Mouse (Mus musculus) CD4-positive, CD25-positive, alpha-beta regulatory T cell, adult 9 weeks (primary cell): ENCODE data around the gene Timm10. TPM values are rescaled to one million over a fixed set of nuclear protein-coding genes. Genes with fewer than 3 reads are reported as not detected.

Source experiments
- polyA plus RNA-seq: library from polyadenylated mRNA; unstranded; fragments of 100-300 nt; shearing (Covaris generic); gene quantifications from one replicate; pipeline ENCODE4 v1.2.1, GENCODE M21; 2017

Timm10 gene
- polyA plus RNA-seq = 37.3 TPM

DNA sequence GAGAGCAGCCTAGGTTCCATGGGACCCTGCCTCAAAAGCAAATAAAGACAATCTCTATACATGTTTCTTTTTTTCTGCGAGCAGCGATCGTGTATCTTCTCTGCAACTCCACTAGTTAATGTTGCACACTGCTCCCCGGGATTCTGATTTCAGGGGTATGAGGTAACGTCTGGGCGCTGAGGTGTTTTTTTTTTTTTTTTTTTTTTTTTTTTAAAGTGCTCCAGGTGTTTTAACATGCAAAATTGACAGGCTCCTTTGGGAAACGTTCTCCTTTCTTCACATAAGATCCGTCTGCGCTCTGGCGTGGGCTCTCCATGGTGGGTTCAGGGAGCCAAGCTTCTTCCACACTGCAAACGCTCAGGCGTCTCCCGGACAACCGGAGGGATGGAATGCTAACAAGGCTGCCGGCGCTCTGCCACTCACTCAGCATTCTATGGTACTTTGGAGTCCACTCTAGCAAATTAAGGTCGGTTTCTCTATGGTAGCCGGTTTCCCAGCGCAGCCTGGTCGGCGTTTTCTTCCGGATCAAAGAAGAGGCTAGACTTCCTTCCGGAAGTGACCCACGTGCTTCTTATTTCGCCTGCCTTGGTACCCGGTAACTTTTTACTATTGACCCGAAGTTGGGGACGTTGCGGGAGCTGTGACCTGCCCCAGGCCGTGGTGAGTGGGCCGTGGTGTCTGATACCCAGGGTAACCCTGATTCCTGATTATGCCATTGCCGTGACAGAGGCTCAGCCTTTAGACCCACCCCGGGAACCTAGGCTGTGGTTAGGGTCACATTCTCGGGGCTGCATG, at the start of gene Timm10:
Gene Timm10 (plus strand): TSS at position 510 of the 795 bp plus-strand sequence.

DNA sequence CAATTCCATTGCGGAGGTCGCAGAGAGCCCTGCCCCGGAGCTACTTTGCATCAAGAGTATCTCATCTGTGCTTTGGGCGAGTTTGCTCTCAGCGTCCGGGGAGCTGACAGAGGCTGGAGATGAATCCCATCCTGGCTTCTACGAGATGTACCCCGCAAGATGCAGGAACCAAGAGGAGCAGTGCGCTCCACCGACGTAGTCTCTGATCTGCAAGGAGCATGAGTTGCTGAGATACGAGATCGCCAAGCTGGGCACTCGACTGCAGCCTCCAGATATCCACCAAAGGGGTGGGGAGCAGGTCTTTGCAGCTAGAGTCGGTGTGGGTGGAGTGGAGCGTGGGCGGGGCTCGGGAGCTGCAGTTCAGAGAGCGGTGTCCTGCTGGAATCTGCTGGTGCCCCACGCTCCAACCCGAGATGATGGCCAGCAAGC, 28.3 kb upstream of the Timm10 start, which contains the start of gene Ube2l6:
Gene Ube2l6 (plus strand): TSS at position 336 of the 429 bp plus-strand sequence.

DNA sequence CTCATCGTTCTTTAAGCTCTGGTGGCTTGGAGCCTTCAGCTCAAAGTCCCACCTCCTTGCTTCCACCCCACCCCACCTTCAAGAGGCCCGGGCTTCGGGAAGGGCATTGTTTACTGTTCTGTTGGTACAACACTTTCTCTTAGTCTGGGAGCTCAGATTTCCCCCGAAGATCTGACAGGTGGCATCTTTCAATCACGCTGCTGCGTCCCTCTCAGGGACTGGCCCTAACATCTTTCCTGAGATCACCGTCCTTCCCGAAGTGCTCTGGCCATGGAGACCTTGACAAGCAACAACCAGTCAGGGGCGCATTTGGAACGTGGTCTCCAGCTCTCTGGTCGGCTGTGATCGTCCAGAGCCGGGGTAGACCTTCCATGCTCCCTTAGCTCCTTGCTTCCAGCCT, 4.2 kb upstream of the Timm10 start, which contains the start of gene Smtnl1:
Gene Smtnl1 (minus strand): TSS at position 101 of the 400 bp plus-strand sequence.

DNA sequence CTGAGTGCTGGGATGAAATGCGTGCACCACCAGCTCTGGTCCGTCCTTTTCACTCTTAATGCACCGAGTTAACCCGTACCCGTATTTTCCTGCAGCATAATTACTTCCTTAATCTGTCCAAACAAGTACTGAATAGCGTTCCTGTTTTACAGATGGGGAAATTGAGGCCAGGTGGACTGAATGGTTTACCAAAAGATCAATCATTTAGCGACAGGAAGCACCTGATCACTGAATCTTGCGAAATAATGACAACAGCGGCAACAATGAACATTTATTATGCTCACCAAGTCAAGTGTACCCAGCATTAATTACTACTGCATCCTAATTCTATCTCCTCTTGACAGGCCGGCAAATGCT, 11.8 kb downstream of the Timm10 start, which contains the start of gene Slc43a1:
Gene Slc43a1 (plus strand): TSS at position 258 of the 357 bp plus-strand sequence.

Other genes with a start within 250 kb of the Timm10 start
- 2.3 TPM for gene Ctnnd1, start 176.2 kb upstream of the Timm10 start, polyA plus RNA-seq
- 0.30 TPM for gene Btbd18, start 167.9 kb upstream of the Timm10 start, polyA plus RNA-seq
- 102 TPM for gene Selenoh, start 156.2 kb upstream of the Timm10 start, polyA plus RNA-seq
- gene Gm28635, start 149.0 kb upstream of the Timm10 start, polyA plus RNA-seq = not detected
- 42.9 TPM for gene Med19, start 148.6 kb upstream of the Timm10 start, polyA plus RNA-seq
- gene Tmx2, start 147.9 kb upstream of the Timm10 start, polyA plus RNA-seq = 115 TPM
- 23.3 TPM for gene Zdhhc5, start 111.8 kb upstream of the Timm10 start, polyA plus RNA-seq
- 69.3 TPM for gene Clp1, start 99.6 kb upstream of the Timm10 start, polyA plus RNA-seq
- gene Ypel4, start 92.9 kb upstream of the Timm10 start, polyA plus RNA-seq = 1.2 TPM
- not detected for gene Gm19426, start 83.3 kb upstream of the Timm10 start, polyA plus RNA-seq
- gene Serping1, start 51.6 kb upstream of the Timm10 start, polyA plus RNA-seq = not detected
- 53.5 TPM for gene Ube2l6, start 28.2 kb upstream of the Timm10 start, polyA plus RNA-seq
- not detected for gene Smtnl1, start 4.3 kb upstream of the Timm10 start, polyA plus RNA-seq
- gene Slc43a1, start 11.9 kb downstream of the Timm10 start, polyA plus RNA-seq = 8.3 TPM
- gene Rtn4rl2, start 59.7 kb downstream of the Timm10 start, polyA plus RNA-seq = not detected
- gene Slc43a3, start 109.6 kb downstream of the Timm10 start, polyA plus RNA-seq = 9.2 TPM
- not detected for gene Prg2, start 153.5 kb downstream of the Timm10 start, polyA plus RNA-seq
- 0.61 TPM for gene Prg3, start 161.2 kb downstream of the Timm10 start, polyA plus RNA-seq
- 246 TPM for gene Ssrp1, start 210.2 kb downstream of the Timm10 start, polyA plus RNA-seq
- 0.15 TPM for gene P2rx3, start 210.5 kb downstream of the Timm10 start, polyA plus RNA-seq
- 18.0 TPM for gene Tnks1bp1, start 221.0 kb downstream of the Timm10 start, polyA plus RNA-seq